Mouse (Mus musculus): ENCODE results near the gene Macf1. TPM values are rescaled to one million over a fixed set of nuclear protein-coding genes. Genes with fewer than 3 reads are reported as not detected.
"Not testable (repeated sequence)": the region's sequence is repeated elsewhere in the genome, so short reads cannot be mapped to it uniquely, and the experiment has no call there.

The Macf1 gene
- total RNA-seq, 1 experiment from 2014 or later, result 392 TPM

- no peak for ATAC-seq (replicated peaks; ENCODE audit: insufficient number of reproducible peaks, low FRiP score, low TSS enrichment, poor library complexity, severe bottlenecking)
These were observed 159.4 kb downstream of the Macf1 start for GRCm38 (mm10) chr4:123524746-123525145.

GRCm38 (mm10) chr4:123520123-123520522, 164.0 kb downstream of the Macf1 start:
- not testable (repeated sequence) for ATAC-seq (replicated peaks; ENCODE audit: insufficient number of reproducible peaks, low FRiP score, low TSS enrichment, poor library complexity, severe bottlenecking)

- ATAC-seq (replicated peaks; ENCODE audit: insufficient number of reproducible peaks, low FRiP score, low TSS enrichment, poor library complexity, severe bottlenecking), result no peak
These were observed 168.5 kb downstream of the Macf1 start for GRCm38 (mm10) chr4:123515673-123516072.

- no peak for ATAC-seq (replicated peaks; ENCODE audit: insufficient number of reproducible peaks, low FRiP score, low TSS enrichment, poor library complexity, severe bottlenecking)
These were observed 174.0 kb downstream of the Macf1 start for GRCm38 (mm10) chr4:123510201-123510600.

GRCm38 (mm10) chr4:123489086-123489485, 195.1 kb downstream of the Macf1 start:
- ATAC-seq (replicated peaks; ENCODE audit: insufficient number of reproducible peaks, low FRiP score, low TSS enrichment, poor library complexity, severe bottlenecking), result no peak

- ATAC-seq (replicated peaks; ENCODE audit: insufficient number of reproducible peaks, low FRiP score, low TSS enrichment, poor library complexity, severe bottlenecking), result no peak
These were observed 204.2 kb downstream of the Macf1 start for GRCm38 (mm10) chr4:123479991-123480390.

- no peak for ATAC-seq (replicated peaks; ENCODE audit: insufficient number of reproducible peaks, low FRiP score, low TSS enrichment, poor library complexity, severe bottlenecking)
These were observed 205.3 kb downstream of the Macf1 start for GRCm38 (mm10) chr4:123478655-123479433.

GRCm38 (mm10) chr4:123465799-123466198, 218.4 kb downstream of the Macf1 start:
- no peak for ATAC-seq (replicated peaks; ENCODE audit: insufficient number of reproducible peaks, low FRiP score, low TSS enrichment, poor library complexity, severe bottlenecking)

- no peak for ATAC-seq (replicated peaks; ENCODE audit: insufficient number of reproducible peaks, low FRiP score, low TSS enrichment, poor library complexity, severe bottlenecking)
These were observed 223.4 kb downstream of the Macf1 start for GRCm38 (mm10) chr4:123460595-123461272.

GRCm38 (mm10) chr4:123454871-123455640, 229.1 kb downstream of the Macf1 start:
- no peak for ATAC-seq (replicated peaks; ENCODE audit: insufficient number of reproducible peaks, low FRiP score, low TSS enrichment, poor library complexity, severe bottlenecking)

- no peak for ATAC-seq (replicated peaks; ENCODE audit: insufficient number of reproducible peaks, low FRiP score, low TSS enrichment, poor library complexity, severe bottlenecking)
These were observed 230.4 kb downstream of the Macf1 start for GRCm38 (mm10) chr4:123453729-123454128.

- ATAC-seq (replicated peaks; ENCODE audit: insufficient number of reproducible peaks, low FRiP score, low TSS enrichment, poor library complexity, severe bottlenecking), result no peak
These were observed 232.2 kb downstream of the Macf1 start for GRCm38 (mm10) chr4:123451991-123452390.

- ATAC-seq (replicated peaks; ENCODE audit: insufficient number of reproducible peaks, low FRiP score, low TSS enrichment, poor library complexity, severe bottlenecking), result no peak
These were observed 234.9 kb downstream of the Macf1 start for GRCm38 (mm10) chr4:123449304-123449703.

GRCm38 (mm10) chr4:123448015-123448414, 236.1 kb downstream of the Macf1 start:
- no peak for ATAC-seq (replicated peaks; ENCODE audit: insufficient number of reproducible peaks, low FRiP score, low TSS enrichment, poor library complexity, severe bottlenecking)

- no peak for ATAC-seq (replicated peaks; ENCODE audit: insufficient number of reproducible peaks, low FRiP score, low TSS enrichment, poor library complexity, severe bottlenecking)
These were observed 236.9 kb downstream of the Macf1 start for GRCm38 (mm10) chr4:123447251-123447650.

- no peak for ATAC-seq (replicated peaks; ENCODE audit: insufficient number of reproducible peaks, low FRiP score, low TSS enrichment, poor library complexity, severe bottlenecking)
These were observed 237.4 kb downstream of the Macf1 start for GRCm38 (mm10) chr4:123446754-123447153.

GRCm38 (mm10) chr4:123446221-123446620, 237.9 kb downstream of the Macf1 start:
- ATAC-seq (replicated peaks; ENCODE audit: insufficient number of reproducible peaks, low FRiP score, low TSS enrichment, poor library complexity, severe bottlenecking), result not testable (repeated sequence)

GRCm38 (mm10) chr4:123438414-123438813, 245.7 kb downstream of the Macf1 start:
- ATAC-seq (replicated peaks; ENCODE audit: insufficient number of reproducible peaks, low FRiP score, low TSS enrichment, poor library complexity, severe bottlenecking), result no peak

GRCm38 (mm10) chr4:123433171-123433570, 251.0 kb downstream of the Macf1 start:
- ATAC-seq (replicated peaks; ENCODE audit: insufficient number of reproducible peaks, low FRiP score, low TSS enrichment, poor library complexity, severe bottlenecking), result no peak
